Mouse (Mus musculus) ES-Bruce4 (cell line): ENCODE data around the gene Thbs1.

Experiments used
- CTCF ChIP-seq: IDR thresholded peaks from one replicate; pipeline ENCODE4 v1.8.1; 2011; ENCODE audit warnings: low read depth, low read length
- EP300 ChIP-seq: IDR thresholded peaks from 2 replicates; pipeline ENCODE4 v1.6.1; 2011; ENCODE audit warnings: low read depth, low read length; ENCODE audit not compliant: insufficient read depth
- POLR2A ChIP-seq: IDR thresholded peaks from one replicate; pipeline ENCODE4 v1.8.1; 2011; ENCODE audit warnings: low read length; ENCODE audit not compliant: insufficient read depth

DNA sequence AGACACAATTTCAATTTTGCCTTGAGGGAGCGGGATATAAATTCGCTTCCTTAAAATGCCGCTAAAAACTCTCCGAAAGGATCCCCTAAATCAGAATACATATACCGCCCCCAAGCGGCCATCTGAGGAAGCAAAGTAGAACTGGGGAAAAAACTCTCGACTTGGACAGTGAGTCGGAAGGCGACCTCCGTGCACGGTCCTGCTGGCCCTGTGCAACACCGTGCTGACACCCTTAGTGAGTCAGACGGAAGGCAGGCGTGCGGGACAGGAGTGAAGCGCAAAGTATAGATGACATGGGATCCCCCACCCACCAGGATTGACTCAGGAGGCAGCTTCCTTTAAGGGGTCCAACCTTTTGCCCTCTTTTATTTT lies 574 bp upstream of the Thbs1 start:
- TF ChIP-seq EP300 (no peak), CTCF (peak; percentile 33), POLR2A (no peak)
